Mouse (Mus musculus) G1E (cell line): ENCODE measurements around the gene Psd4. TPM values are rescaled to one million over a fixed set of nuclear protein-coding genes. Genes with fewer than 3 reads are reported as not detected.

Experiments
- ATAC-seq: 2 replicates; pipeline ENCODE4 v1.8.0; 2016; ENCODE audit warnings: mild to moderate bottlenecking; ENCODE audit not compliant: insufficient number of reproducible peaks, poor library complexity, low FRiP score, severe bottlenecking; ENCODE audit errors: extremely low read depth
- DNase-seq: peaks from one replicate; pipeline ENCODE4 v3.0.0; 2012; ENCODE audit warnings: low spot score
- H3K27me3 ChIP-seq: 2 replicates; pipeline ENCODE4 v1.6.1; 2012; ENCODE audit warnings: mild to moderate bottlenecking, low read length, inconsistent platforms; ENCODE audit not compliant: insufficient read depth
- H3K36me3 ChIP-seq: replicated peaks from 2 replicates; pipeline ENCODE3; 2012; ENCODE audit warnings: mild to moderate bottlenecking, inconsistent platforms
- H3K4me1 ChIP-seq: 2 replicates; pipeline ENCODE4 v1.6.1; 2012; ENCODE audit warnings: low read depth, low read length, inconsistent platforms, mixed read lengths; ENCODE audit not compliant: insufficient read depth
- H3K4me3 ChIP-seq: 2 replicates; pipeline ENCODE4 v1.5.1; 2012; ENCODE audit warnings: low read depth, mild to moderate bottlenecking, inconsistent platforms, low read length, moderate library complexity, mixed read lengths
- H3K9me3 ChIP-seq: replicated peaks from 2 replicates; pipeline ENCODE4 v1.6.1; 2012; ENCODE audit warnings: inconsistent platforms
- CTCF ChIP-seq: IDR thresholded peaks from 2 replicates; pipeline ENCODE4 v1.5.1; 2012; ENCODE audit warnings: low read depth, low read length, inconsistent platforms, mixed read lengths
- GATA1 ChIP-seq: IDR thresholded peaks from 2 replicates; pipeline ENCODE4 v1.6.1; 2012; ENCODE audit warnings: borderline replicate concordance, low read length, inconsistent platforms, mixed read lengths
- GATA2 ChIP-seq: IDR thresholded peaks from 2 replicates; pipeline ENCODE4 v1.6.1; 2012; ENCODE audit warnings: low read depth, low read length, inconsistent platforms, borderline replicate concordance
- POLR2AphosphoS5 ChIP-seq: IDR thresholded peaks from 2 replicates; pipeline ENCODE4 v1.6.1; 2012; ENCODE audit warnings: low read depth, low read length, inconsistent platforms; ENCODE audit not compliant: insufficient replicate concordance
- TAL1 ChIP-seq: conservative IDR thresholded peaks from 2 replicates; pipeline ENCODE4 v1.6.1; 2012; ENCODE audit warnings: low read depth, low read length, inconsistent platforms, mixed read lengths
- polyA plus RNA-seq: library from polyadenylated mRNA; stranded (reverse); fragments of >175 nt; gene quantifications from 2 replicates; pipeline ENCODE4 v1.2.3, GENCODE M21; 2012
- total RNA-seq, 2 experiments: library from RNA; stranded (forward) in 1 of 2; stranded (reverse) in 1 of 2; fragments of 200-1000 nt in 1 of 2; fragments of >200 nt in 1 of 2; fragmentation: Nextera tagmentation in 1 of 2; gene quantifications; 2 replicates each; pipeline ENCODE4 v1.2.3; 2014 to 2017

The Psd4 gene
- total and polyA plus RNA-seq, 3 experiments: 0.11 to 0.38 (median 0.11) TPM

DNA sequence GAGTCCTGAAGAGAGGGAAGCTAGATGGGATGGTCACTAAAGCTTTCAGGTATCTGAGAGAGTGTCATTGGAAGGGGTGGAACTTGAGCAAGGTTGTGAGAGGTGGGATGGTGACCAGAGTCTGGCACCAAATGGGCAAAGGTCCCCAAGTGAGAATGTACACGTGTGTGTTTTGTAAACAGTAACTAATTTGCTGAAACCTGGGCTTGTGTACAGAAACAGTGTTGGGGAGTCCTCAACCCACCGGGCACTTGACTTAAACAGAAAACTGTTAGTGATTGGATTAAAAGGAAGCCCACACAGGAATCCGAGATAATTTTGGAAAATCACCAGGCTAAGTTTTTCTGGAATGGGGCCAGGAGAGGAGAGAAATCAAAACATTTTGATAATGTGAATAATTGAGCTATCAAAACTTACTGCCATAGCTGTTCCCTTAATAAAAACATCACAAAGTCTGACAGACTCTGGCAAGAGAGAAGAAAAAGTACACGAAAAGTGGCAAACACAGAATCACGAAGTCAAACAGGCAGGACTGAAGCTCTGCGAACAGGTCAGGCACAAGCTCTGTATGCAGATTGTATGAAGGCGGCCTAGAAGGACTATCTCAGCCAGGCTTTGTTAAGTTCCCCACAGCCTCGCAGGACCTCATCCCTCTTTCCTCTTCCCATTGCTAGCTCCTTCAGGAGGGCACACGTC is 92.9 kb downstream of the Psd4 start:
- H3K4me1 ChIP-seq: no peaks in the 10 kb centered on the region
- TF ChIP-seq GATA1: no peak
- no peak for TF ChIP-seq CTCF
- no peak for TF ChIP-seq POLR2AphosphoS5
- no peak for TF ChIP-seq GATA2
- TF ChIP-seq TAL1: no peak

DNA sequence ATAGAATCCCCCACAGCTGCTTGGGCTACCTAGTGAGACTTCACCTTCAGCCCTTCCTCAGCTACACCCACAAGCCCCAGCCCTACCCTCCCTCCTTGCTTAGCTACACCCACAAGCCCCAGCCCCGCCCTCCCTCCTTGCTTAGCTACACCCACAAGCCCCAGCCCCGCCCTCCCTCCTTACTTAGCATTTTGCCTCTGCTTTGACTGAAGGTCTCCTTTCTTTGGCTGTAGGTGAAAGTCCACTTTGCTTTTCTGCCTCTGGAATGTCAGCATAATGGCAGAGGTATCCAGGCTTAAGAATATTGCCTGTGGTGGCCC is 93.4 kb downstream of the Psd4 start:
- Histone ChIP-seq H3K9me3 (no peaks in the 10 kb centered on the region), H3K4me1 (no peaks in the 10 kb centered on the region), H3K36me3 (no peaks in the 10 kb centered on the region), H3K27me3 (peaks cover 2% of the 10 kb centered on the region; the same call in 1 of the 2 replicates), H3K4me3 (no peak overlapping the region)
- DNase-seq (no peak), ATAC-seq (no peak)
- TF ChIP-seq GATA1 (no peak), CTCF (no peak)

More for the DNA sequence above, 92.9 kb downstream of the Psd4 start:
- DNase-seq: no peak
- Histone ChIP-seq H3K36me3 (no peaks in the 10 kb centered on the region), H3K4me3 (no peak overlapping the region), H3K9me3 (no peaks in the 10 kb centered on the region), H3K27me3 (peaks cover 2% of the 10 kb centered on the region; the same call in 1 of the 2 replicates)
- no peak for ATAC-seq

Other genes starting within 250 kb of the Psd4 start
- gene Il1f8, start 214.4 kb upstream of the Psd4 start, total RNA-seq (2014; fragmentation: Nextera tagmentation): not detected in 2 replicates
- gene Il1f8, start 214.4 kb upstream of the Psd4 start, total RNA-seq (2017): 0.11 TPM in 1 of 2 replicates, not detected in the other
- gene Il1f8, start 214.4 kb upstream of the Psd4 start, polyA plus RNA-seq: not detected in 2 replicates
- not detected in 2 replicates for gene Il1f9, start 181.1 kb upstream of the Psd4 start, total RNA-seq (2014; fragmentation: Nextera tagmentation)
- 0.12 TPM in 1 of 2 replicates, not detected in the other for gene Il1f9, start 181.1 kb upstream of the Psd4 start, total RNA-seq (2017)
- not detected in 2 replicates for gene Il1f9, start 181.1 kb upstream of the Psd4 start, polyA plus RNA-seq
- not detected in 2 replicates for gene Il1f6, start 152.2 kb upstream of the Psd4 start, total RNA-seq (2014; fragmentation: Nextera tagmentation)
- not detected in 2 replicates for gene Il1f6, start 152.2 kb upstream of the Psd4 start, total RNA-seq (2017)
- gene Il1f6, start 152.2 kb upstream of the Psd4 start, polyA plus RNA-seq: not detected in 2 replicates
- gene Il1f5, start 90.6 kb upstream of the Psd4 start, total RNA-seq (2014; fragmentation: Nextera tagmentation): not detected in 2 replicates
- gene Il1f5, start 90.6 kb upstream of the Psd4 start, total RNA-seq (2017): 0.22 and 0.41 TPM in 2 replicates
- not detected in 2 replicates for gene Il1f5, start 90.6 kb upstream of the Psd4 start, polyA plus RNA-seq
- gene Il1f10, start 76.4 kb upstream of the Psd4 start, total RNA-seq (2014; fragmentation: Nextera tagmentation): not detected in 2 replicates
- gene Il1f10, start 76.4 kb upstream of the Psd4 start, total RNA-seq (2017): not detected in 2 replicates
- gene Il1f10, start 76.4 kb upstream of the Psd4 start, polyA plus RNA-seq: not detected in 2 replicates
- not detected in 2 replicates for gene Il1rn, start 30.7 kb upstream of the Psd4 start, total RNA-seq (2014; fragmentation: Nextera tagmentation)
- 0.22 TPM in 1 of 2 replicates, not detected in the other for gene Il1rn, start 30.7 kb upstream of the Psd4 start, total RNA-seq (2017)
- gene Il1rn, start 30.7 kb upstream of the Psd4 start, polyA plus RNA-seq: not detected in 2 replicates
- not detected in 2 replicates for gene Pax8, start 108.0 kb downstream of the Psd4 start, total RNA-seq (2014; fragmentation: Nextera tagmentation)
- 0.23 and 0.27 TPM in 2 replicates for gene Pax8, start 108.0 kb downstream of the Psd4 start, total RNA-seq (2017)
- not detected in 2 replicates for gene Pax8, start 108.0 kb downstream of the Psd4 start, polyA plus RNA-seq